Mouse (Mus musculus): ENCODE results near the gene Ifna11. TPM values are rescaled to one million over a fixed set of nuclear protein-coding genes. Genes with fewer than 3 reads are reported as not detected.

Gene Ifna11
- polyA plus RNA-seq, 1 experiment from 2014 or later: not detected

- no peaks in the 10 kb centered on the region for H3K9me3 ChIP-seq (ENCODE audit: control insufficient read depth, low read length)
- H3K27me3 ChIP-seq (replicated peaks; ENCODE audit: control insufficient read depth, insufficient read depth, low read length): no peaks in the 10 kb centered on the region
- DNase-seq (ENCODE audit: low spot score): no peak
- ATAC-seq (ENCODE audit: low read depth): no peak
- 60% methylated on average over 4 of the region's 4 CpGs for WGBS
- no peak overlapping the region for H3K27ac ChIP-seq (replicated peaks; ENCODE audit: low read depth, low read length)
- no peaks in the 10 kb centered on the region for H3K4me1 ChIP-seq (ENCODE audit: control insufficient read depth, insufficient read depth, low read length)
- no peak overlapping the region for H3K4me3 ChIP-seq (ENCODE audit: low read depth, low read length)
- no peak overlapping the region for H3K9ac ChIP-seq (ENCODE audit: low read depth, low read length)
- H3K4me2 ChIP-seq (ENCODE audit: low read depth, low read length): no peak overlapping the region
- H3K36me3 ChIP-seq (ENCODE audit: control insufficient read depth, insufficient read depth, low read length): no peaks in the 10 kb centered on the region
These were observed 31.4 kb downstream of the Ifna11 start for GRCm38 (mm10) chr4:88851026-88851763.

GRCm38 (mm10) chr4:88859214-88859613, 39.5 kb downstream of the Ifna11 start:
- no peak for ATAC-seq (ENCODE audit: low read depth)
- H3K36me3 ChIP-seq (ENCODE audit: control insufficient read depth, insufficient read depth, low read length): no peaks in the 10 kb centered on the region
- H3K27me3 ChIP-seq (replicated peaks; ENCODE audit: control insufficient read depth, insufficient read depth, low read length): 0 out of 2 replicates have a peak, but pooled peaks cover 3% of the 10 kb centered on the region
- H3K4me3 ChIP-seq (ENCODE audit: low read depth, low read length): no peak overlapping the region
- H3K4me2 ChIP-seq (ENCODE audit: low read depth, low read length): no peak overlapping the region
- no peak overlapping the region for H3K9ac ChIP-seq (ENCODE audit: low read depth, low read length)
- no peaks in the 10 kb centered on the region for H3K4me1 ChIP-seq (ENCODE audit: control insufficient read depth, insufficient read depth, low read length)
- no peak overlapping the region for H3K27ac ChIP-seq (replicated peaks; ENCODE audit: low read depth, low read length)
- DNase-seq (ENCODE audit: low spot score): no peak
- no peaks in the 10 kb centered on the region for H3K9me3 ChIP-seq (ENCODE audit: control insufficient read depth, low read length)

- Histone ChIP-seq H3K4me3 (ENCODE audit: low read depth, low read length) (no peak overlapping the region), H3K9ac (ENCODE audit: low read depth, low read length) (no peak overlapping the region), H3K36me3 (ENCODE audit: control insufficient read depth, insufficient read depth, low read length) (no peaks in the 10 kb centered on the region), H3K27ac (replicated peaks; ENCODE audit: low read depth, low read length) (no peak overlapping the region), H3K4me1 (ENCODE audit: control insufficient read depth, insufficient read depth, low read length) (0 out of 2 replicates have a peak, but pooled peaks cover 2% of the 10 kb centered on the region), H3K4me2 (ENCODE audit: low read depth, low read length) (no peak overlapping the region), H3K27me3 (replicated peaks; ENCODE audit: control insufficient read depth, insufficient read depth, low read length) (peaks cover 10% of the 10 kb centered on the region; the same call in 1 of the 2 replicates), H3K9me3 (ENCODE audit: control insufficient read depth, low read length) (no peaks in the 10 kb centered on the region)
- no peak for DNase-seq (ENCODE audit: low spot score)
- WGBS: 1% methylated on average over 7 of the region's 7 CpGs
- no peak for ATAC-seq (ENCODE audit: low read depth)
These were observed 43.5 kb downstream of the Ifna11 start for GRCm38 (mm10) chr4:88863309-88863708.

- H3K27ac ChIP-seq (replicated peaks; ENCODE audit: low read depth, low read length): no peak overlapping the region
- ATAC-seq (ENCODE audit: low read depth): no peak
- H3K4me3 ChIP-seq (ENCODE audit: low read depth, low read length): no peak overlapping the region
- no peaks in the 10 kb centered on the region for H3K36me3 ChIP-seq (ENCODE audit: control insufficient read depth, insufficient read depth, low read length)
- H3K4me2 ChIP-seq (ENCODE audit: low read depth, low read length): no peak overlapping the region
- no peak overlapping the region for H3K9ac ChIP-seq (ENCODE audit: low read depth, low read length)
- peaks cover 10% of the 10 kb centered on the region; the same call in 1 of the 2 replicates for H3K27me3 ChIP-seq (replicated peaks; ENCODE audit: control insufficient read depth, insufficient read depth, low read length)
- no peak for DNase-seq (ENCODE audit: low spot score)
- H3K4me1 ChIP-seq (ENCODE audit: control insufficient read depth, insufficient read depth, low read length): 0 out of 2 replicates have a peak, but pooled peaks cover 2% of the 10 kb centered on the region
- H3K9me3 ChIP-seq (ENCODE audit: control insufficient read depth, low read length): no peaks in the 10 kb centered on the region
- WGBS: 61% methylated on average over 9 of the region's 9 CpGs
These were observed 44.8 kb downstream of the Ifna11 start for GRCm38 (mm10) chr4:88864599-88864998.

GRCm38 (mm10) chr4:88865011-88865569, 45.3 kb downstream of the Ifna11 start:
- H3K27ac ChIP-seq (replicated peaks; ENCODE audit: low read depth, low read length): no peak overlapping the region
- H3K9ac ChIP-seq (ENCODE audit: low read depth, low read length): no peak overlapping the region
- DNase-seq (ENCODE audit: low spot score) (no peak), ATAC-seq (ENCODE audit: low read depth) (no peak)
- H3K4me3 ChIP-seq (ENCODE audit: low read depth, low read length): no peak overlapping the region
- no peak overlapping the region for H3K4me2 ChIP-seq (ENCODE audit: low read depth, low read length)
- H3K27me3 ChIP-seq (replicated peaks; ENCODE audit: control insufficient read depth, insufficient read depth, low read length): peaks cover 10% of the 10 kb centered on the region; the same call in 1 of the 2 replicates
- 0 out of 2 replicates have a peak, but pooled peaks cover 2% of the 10 kb centered on the region for H3K4me1 ChIP-seq (ENCODE audit: control insufficient read depth, insufficient read depth, low read length)
- 38% methylated on average over 6 of the region's 6 CpGs for WGBS
- H3K9me3 ChIP-seq (ENCODE audit: control insufficient read depth, low read length): no peaks in the 10 kb centered on the region
- H3K36me3 ChIP-seq (ENCODE audit: control insufficient read depth, insufficient read depth, low read length): no peaks in the 10 kb centered on the region

- H3K4me1 ChIP-seq (ENCODE audit: control insufficient read depth, insufficient read depth, low read length): 0 out of 2 replicates have a peak, but pooled peaks cover 2% of the 10 kb centered on the region
- H3K27ac ChIP-seq (replicated peaks; ENCODE audit: low read depth, low read length): no peak overlapping the region
- peak overlapping the region; percentile 51 for H3K4me3 ChIP-seq (ENCODE audit: low read depth, low read length)
- ATAC-seq (ENCODE audit: low read depth) (peak; percentile 72), DNase-seq (ENCODE audit: low spot score) (peak; percentile 71)
- peak overlapping the region; percentile 93 for H3K4me2 ChIP-seq (ENCODE audit: low read depth, low read length)
- 2% methylated on average over 8 of the region's 8 CpGs for WGBS
- H3K9me3 ChIP-seq (ENCODE audit: control insufficient read depth, low read length): no peaks in the 10 kb centered on the region
- no peaks in the 10 kb centered on the region for H3K36me3 ChIP-seq (ENCODE audit: control insufficient read depth, insufficient read depth, low read length)
- no peak overlapping the region for H3K9ac ChIP-seq (ENCODE audit: low read depth, low read length)
- H3K27me3 ChIP-seq (replicated peaks; ENCODE audit: control insufficient read depth, insufficient read depth, low read length): peaks cover 15% of the 10 kb centered on the region; the same call in 1 of the 2 replicates
These were observed 47.7 kb downstream of the Ifna11 start for GRCm38 (mm10) chr4:88867366-88867925.

- Histone ChIP-seq H3K36me3 (ENCODE audit: control insufficient read depth, insufficient read depth, low read length) (no peaks in the 10 kb centered on the region), H3K27ac (replicated peaks; ENCODE audit: low read depth, low read length) (no peak overlapping the region), H3K4me2 (ENCODE audit: low read depth, low read length) (peak overlapping the region; percentile 93), H3K4me1 (ENCODE audit: control insufficient read depth, insufficient read depth, low read length) (0 out of 2 replicates have a peak, but pooled peaks cover 2% of the 10 kb centered on the region), H3K27me3 (replicated peaks; ENCODE audit: control insufficient read depth, insufficient read depth, low read length) (peaks cover 12% of the 10 kb centered on the region; the same call in 1 of the 2 replicates), H3K9me3 (ENCODE audit: control insufficient read depth, low read length) (no peaks in the 10 kb centered on the region), H3K9ac (ENCODE audit: low read depth, low read length) (peak overlapping the region; percentile 61), H3K4me3 (ENCODE audit: low read depth, low read length) (peak overlapping the region; percentile 51)
- ATAC-seq (ENCODE audit: low read depth) (peak; percentile 50), DNase-seq (ENCODE audit: low spot score) (peak; percentile 63)
- 6% methylated on average over 29 of the region's 31 CpGs for WGBS
These were observed 48.5 kb downstream of the Ifna11 start for GRCm38 (mm10) chr4:88867926-88868911.

Measured in embryonic facial prominence, embryonic 14.5 days (tissue).